Mouse (Mus musculus): Measurements from ENCODE around the gene Loxl1.
A peak's percentile ranks its signal among the peaks of the same experiment; 100 is the strongest.

The Loxl1 gene

GRCm38 (mm10) chr9:58248746-58249413 is 64.1 kb downstream of the Loxl1 start:
- no peak for DNase-seq

- peak; percentile 80 to 87 for DNase-seq
Observed at GRCm38 (mm10) chr9:58247064-58247759, 65.8 kb downstream of the Loxl1 start.

GRCm38 (mm10) chr9:58246083-58246591 is 66.8 kb downstream of the Loxl1 start:
- no peak for DNase-seq

- DNase-seq: no peak
Observed at GRCm38 (mm10) chr9:58243696-58244095, 69.3 kb downstream of the Loxl1 start.

GRCm38 (mm10) chr9:58242696-58243095 is 70.3 kb downstream of the Loxl1 start:
- DNase-seq: no peak

GRCm38 (mm10) chr9:58241780-58242485 is 71.1 kb downstream of the Loxl1 start:
- DNase-seq: no peak

Measured in spleen, adult 18-20 months (tissue).